Mouse (Mus musculus) midbrain, embryonic 16.5 days (tissue): ENCODE measurements around the gene Cpne9. TPM values are rescaled to one million over a fixed set of nuclear protein-coding genes. Genes with fewer than 3 reads are reported as not detected.

Experiments
- ATAC-seq: fragments of 200-750 bp; cut with Nextera tagmentation; 2 replicates; pipeline ENCODE4 v1.8.0; 2017; ENCODE audit warnings: moderate TSS enrichment
- H3K27ac ChIP-seq: fragments of 300-500 bp; sonication (generic); 2 replicates; pipeline ENCODE4 v1.5.1; 2014; ENCODE audit warnings: mild to moderate bottlenecking, low read length, mixed read lengths
- H3K27me3 ChIP-seq: fragments of 300-500 bp; sonication (generic); 2 replicates; pipeline ENCODE4 v1.6.1; 2014; ENCODE audit warnings: low read depth, low read length, mixed read lengths; ENCODE audit not compliant: control insufficient read depth, insufficient read depth
- H3K36me3 ChIP-seq: fragments of 300-500 bp; sonication (generic); 2 replicates; pipeline ENCODE4 v1.6.1; 2014; ENCODE audit warnings: mild to moderate bottlenecking, low read length, moderate library complexity, mixed read lengths; ENCODE audit not compliant: control insufficient read depth, insufficient read depth
- H3K4me1 ChIP-seq: fragments of 300-500 bp; sonication (generic); 2 replicates; pipeline ENCODE4 v1.6.1; 2014; ENCODE audit warnings: mild to moderate bottlenecking, low read length, mixed read lengths; ENCODE audit not compliant: control insufficient read depth, insufficient read depth
- H3K4me2 ChIP-seq: fragments of 300-500 bp; sonication (generic); 2 replicates; pipeline ENCODE4 v1.6.1; 2014; ENCODE audit warnings: mild to moderate bottlenecking, low read length, mixed read lengths
- H3K4me3 ChIP-seq: fragments of 300-500 bp; sonication (generic); 2 replicates; pipeline ENCODE4 v1.5.1; 2014; ENCODE audit warnings: low read depth, mild to moderate bottlenecking, low read length, moderate library complexity, mixed read lengths
- H3K9ac ChIP-seq: fragments of 300-500 bp; sonication (generic); 2 replicates; pipeline ENCODE4 v1.6.1; 2014; ENCODE audit warnings: low read depth, low read length, mixed read lengths
- H3K9me3 ChIP-seq: fragments of 300-500 bp; sonication (generic); replicated peaks from 2 replicates; pipeline ENCODE4 v1.6.1; 2014; ENCODE audit warnings: mild to moderate bottlenecking, low read length, mixed read lengths; ENCODE audit not compliant: control insufficient read depth, poor library complexity, severe bottlenecking
- WGBS: fragments of 180-500 bp; shearing (Covaris S2); extraction: QIAGEN DNeasy Blood & Tissue Kit; methylation state at CpG from one replicate; pipeline ENCODE4 v1.1.7; 2014; 5-methylcytosine and 5-hydroxymethylcytosine counted together
- polyA plus RNA-seq: library from polyadenylated mRNA; unstranded; fragments of >200 nt; fragmentation: Nextera tagmentation; extraction: Ambion mirVana; gene quantifications from 2 replicates; pipeline ENCODE4 v1.2.1, GENCODE M21; 2015

Gene Cpne9
- polyA plus RNA-seq, 1 experiment from 2014 or later = 3.9 TPM

GRCm38 (mm10) chr6:113283500-113283899 is 1.4 kb downstream of the Cpne9 start:
- Histone ChIP-seq H3K4me2 (peak overlapping the region; percentile 83), H3K9ac (no peak overlapping the region)
- ATAC-seq = no peak

GRCm38 (mm10) chr6:113284931-113285330 is 2.8 kb downstream of the Cpne9 start:
- Histone ChIP-seq H3K4me1 (peaks cover 12% of the 10 kb centered on the region), H3K4me3 (no peak overlapping the region), H3K27me3 (peaks cover 26% of the 10 kb centered on the region), H3K4me2 (no peak overlapping the region), H3K27ac (no peak overlapping the region), H3K9ac (no peak overlapping the region), H3K36me3 (peaks cover 5% of the 10 kb centered on the region; the same call in 1 of the 2 replicates), H3K9me3 (no peaks in the 10 kb centered on the region)
- no peak for ATAC-seq
- WGBS = 82% methylated on average over 3 of the region's 3 CpGs

More at GRCm38 (mm10) chr6:113283500-113283899, 1.4 kb downstream of the Cpne9 start:
- H3K4me1 ChIP-seq = peaks cover 12% of the 10 kb centered on the region
- no peak overlapping the region for H3K27ac ChIP-seq
- H3K9me3 ChIP-seq = no peaks in the 10 kb centered on the region
- H3K4me3 ChIP-seq = peak overlapping the region; percentile 44
- H3K36me3 ChIP-seq = peaks cover 13% of the 10 kb centered on the region; the same call in 1 of the 2 replicates
- WGBS = 3% methylated on average over 6 of the region's 6 CpGs
- H3K27me3 ChIP-seq = peaks cover 26% of the 10 kb centered on the region

GRCm38 (mm10) chr6:113286316-113286715 is 4.2 kb downstream of the Cpne9 start:
- H3K27me3 ChIP-seq = peaks cover 26% of the 10 kb centered on the region
- H3K36me3 ChIP-seq = no peaks in the 10 kb centered on the region
- H3K4me2 ChIP-seq = no peak overlapping the region
- ATAC-seq = no peak
- WGBS = 76% methylated on average over 1 of the region's 1 CpGs
- no peak overlapping the region for H3K4me3 ChIP-seq
- peaks cover 12% of the 10 kb centered on the region for H3K4me1 ChIP-seq
- no peaks in the 10 kb centered on the region for H3K9me3 ChIP-seq
- H3K27ac ChIP-seq = no peak overlapping the region
- no peak overlapping the region for H3K9ac ChIP-seq

DNA sequence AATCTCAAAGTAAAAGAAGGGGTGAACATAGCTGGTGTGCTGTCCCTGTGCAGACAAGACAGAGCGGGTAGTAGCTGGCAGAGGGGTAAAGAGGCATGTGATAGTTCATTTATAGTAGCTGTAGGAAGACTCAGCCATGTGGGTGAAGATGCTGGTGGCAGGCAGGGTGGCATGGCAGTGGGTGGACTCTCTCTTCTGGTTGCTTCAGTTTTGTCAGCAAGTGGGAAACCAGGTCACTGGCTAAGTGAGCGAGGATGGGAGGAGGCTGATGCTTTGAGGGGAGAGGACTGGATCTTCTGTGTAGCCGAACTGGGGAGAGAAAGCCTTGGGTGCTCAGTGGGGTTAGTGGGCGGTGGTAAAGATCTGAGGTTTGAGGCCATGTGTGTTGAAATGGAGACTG is 5.1 kb downstream of the Cpne9 start:
- Histone ChIP-seq H3K4me3 (no peak overlapping the region), H3K27me3 (peaks cover 18% of the 10 kb centered on the region), H3K27ac (no peak overlapping the region), H3K9me3 (no peaks in the 10 kb centered on the region), H3K4me1 (peaks cover 8% of the 10 kb centered on the region), H3K4me2 (no peak overlapping the region), H3K36me3 (no peaks in the 10 kb centered on the region), H3K9ac (no peak overlapping the region)
- WGBS = 72% methylated on average over 4 of the region's 4 CpGs
- no peak for ATAC-seq

GRCm38 (mm10) chr6:113289346-113289745 is 7.2 kb downstream of the Cpne9 start:
- H3K4me3 ChIP-seq = no peak overlapping the region
- H3K27ac ChIP-seq = no peak overlapping the region
- H3K9ac ChIP-seq = no peak overlapping the region
- no peak overlapping the region for H3K4me2 ChIP-seq
- ATAC-seq = no peak
- peaks cover under 1% of the 10 kb centered on the region; the same call in 1 of the 2 replicates for H3K27me3 ChIP-seq
- WGBS = 92% methylated on average over 15 of the region's 15 CpGs
- H3K36me3 ChIP-seq = no peaks in the 10 kb centered on the region
- no peaks in the 10 kb centered on the region for H3K4me1 ChIP-seq
- H3K9me3 ChIP-seq = no peaks in the 10 kb centered on the region

- Histone ChIP-seq H3K9ac (no peak overlapping the region), H3K9me3 (no peaks in the 10 kb centered on the region), H3K36me3 (no peaks in the 10 kb centered on the region), H3K27me3 (no peaks in the 10 kb centered on the region), H3K27ac (no peak overlapping the region), H3K4me2 (no peak overlapping the region), H3K4me1 (no peaks in the 10 kb centered on the region), H3K4me3 (no peak overlapping the region)
- no peak for ATAC-seq
- WGBS = 69% methylated on average over 6 of the region's 6 CpGs
Measured at GRCm38 (mm10) chr6:113290346-113290745, 8.2 kb downstream of the Cpne9 start.

DNA sequence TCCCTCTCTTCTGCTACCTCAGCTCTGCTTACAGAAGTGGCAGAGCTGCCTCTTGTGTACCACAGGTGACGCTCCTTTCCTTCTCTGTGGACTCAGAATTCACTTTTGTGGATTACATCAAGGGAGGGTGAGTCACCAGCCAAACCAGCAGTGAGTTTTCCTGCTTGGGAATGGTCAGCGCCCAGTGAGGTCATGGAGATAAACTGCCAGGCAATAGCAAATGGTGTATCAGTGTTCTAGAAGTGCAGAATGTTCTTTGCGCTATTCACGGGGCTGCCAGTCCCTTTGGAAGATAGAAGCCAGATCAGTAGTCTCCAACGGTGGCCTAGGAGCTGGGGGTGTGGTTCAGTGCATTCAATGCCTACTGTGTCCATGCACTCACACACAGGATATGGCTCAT is 10.8 kb downstream of the Cpne9 start:
- Histone ChIP-seq H3K4me1 (no peaks in the 10 kb centered on the region), H3K27ac (no peak overlapping the region), H3K9me3 (no peaks in the 10 kb centered on the region), H3K36me3 (no peaks in the 10 kb centered on the region), H3K4me3 (no peak overlapping the region), H3K9ac (no peak overlapping the region), H3K4me2 (no peak overlapping the region), H3K27me3 (no peaks in the 10 kb centered on the region)
- ATAC-seq = no peak
- WGBS = 66% methylated on average over 5 of the region's 5 CpGs

- Histone ChIP-seq H3K27ac (no peak overlapping the region), H3K27me3 (no peaks in the 10 kb centered on the region), H3K9me3 (no peaks in the 10 kb centered on the region), H3K4me2 (no peak overlapping the region), H3K9ac (no peak overlapping the region), H3K36me3 (no peaks in the 10 kb centered on the region), H3K4me3 (no peak overlapping the region), H3K4me1 (no peaks in the 10 kb centered on the region)
- no peak for ATAC-seq
- 83% methylated on average over 2 of the region's 2 CpGs for WGBS
Measured at GRCm38 (mm10) chr6:113296046-113296445, 13.9 kb downstream of the Cpne9 start.

GRCm38 (mm10) chr6:113296639-113297038 is 14.5 kb downstream of the Cpne9 start:
- 69% methylated on average over 4 of the region's 4 CpGs for WGBS
- no peak for ATAC-seq

More at GRCm38 (mm10) chr6:113296639-113297038, 14.5 kb downstream of the Cpne9 start:
- no peak overlapping the region for H3K4me2 ChIP-seq
- H3K9ac ChIP-seq = no peak overlapping the region
- H3K9me3 ChIP-seq = no peaks in the 10 kb centered on the region
- H3K27ac ChIP-seq = no peak overlapping the region
- H3K36me3 ChIP-seq = no peaks in the 10 kb centered on the region
- no peaks in the 10 kb centered on the region for H3K4me1 ChIP-seq
- no peak overlapping the region for H3K4me3 ChIP-seq
- no peaks in the 10 kb centered on the region for H3K27me3 ChIP-seq
